Mouse (Mus musculus) midbrain, embryonic 13.5 days (tissue): ENCODE data around the gene Fads2. TPM values are rescaled to one million over a fixed set of nuclear protein-coding genes. Genes with fewer than 3 reads are reported as not detected.
A peak's percentile ranks its signal among the peaks of the same experiment; 100 is the strongest.

Source experiments
- ATAC-seq: fragments of 200-750 bp; cut with Nextera tagmentation; 2 replicates; pipeline ENCODE4 v1.8.0; 2017; ENCODE audit warnings: mild to moderate bottlenecking, moderate TSS enrichment, moderate library complexity
- H3K27ac ChIP-seq: fragments of 300-500 bp; sonication (generic); 2 replicates; pipeline ENCODE4 v1.5.1; 2015; ENCODE audit warnings: inconsistent platforms, mild to moderate bottlenecking, moderate library complexity
- H3K27me3 ChIP-seq: fragments of 300-500 bp; sonication (generic); 2 replicates; pipeline ENCODE4 v1.6.1; 2015; ENCODE audit warnings: mild to moderate bottlenecking, inconsistent platforms
- H3K36me3 ChIP-seq: fragments of 300-500 bp; sonication (generic); 2 replicates; pipeline ENCODE4 v1.6.1; 2015; ENCODE audit warnings: mild to moderate bottlenecking, inconsistent platforms
- H3K4me1 ChIP-seq: fragments of 300-500 bp; sonication (generic); replicated peaks from 2 replicates; pipeline ENCODE4 v1.6.1; 2015; ENCODE audit warnings: inconsistent platforms
- H3K4me2 ChIP-seq: fragments of 300-500 bp; sonication (generic); replicated peaks from 2 replicates; pipeline ENCODE4 v1.6.1; 2015; ENCODE audit warnings: moderate library complexity, mild to moderate bottlenecking, inconsistent platforms
- H3K4me3 ChIP-seq: fragments of 300-500 bp; sonication (generic); replicated peaks from 2 replicates; pipeline ENCODE4 v1.5.1; 2015; ENCODE audit warnings: mild to moderate bottlenecking, inconsistent platforms
- H3K9ac ChIP-seq: fragments of 300-500 bp; sonication (generic); replicated peaks from 2 replicates; pipeline ENCODE4 v1.6.1; 2015; ENCODE audit warnings: mild to moderate bottlenecking, inconsistent platforms
- H3K9me3 ChIP-seq: fragments of 300-500 bp; sonication (generic); 2 replicates; pipeline ENCODE4 v1.6.1; 2016; ENCODE audit warnings: mild to moderate bottlenecking, inconsistent platforms
- WGBS: fragments of 180-500 bp; shearing (Covaris S2); methylation state at CpG from one replicate; pipeline ENCODE4 v1.1.7; 2015; 5-methylcytosine and 5-hydroxymethylcytosine counted together
- polyA plus RNA-seq: library from polyadenylated mRNA; unstranded; fragments of >200 nt; fragmentation: Nextera tagmentation; extraction: Ambion mirVana; gene quantifications from 2 replicates; pipeline ENCODE4 v1.2.1, GENCODE M21; 2015

Fads2 gene
- polyA plus RNA-seq, 1 experiment from 2014 or later = 173 TPM

GRCm38 (mm10) chr19:10067701-10068100 lies 33.8 kb downstream of the Fads2 start:
- Histone ChIP-seq H3K9me3 (no peaks in the 10 kb centered on the region), H3K4me1 (0 out of 2 replicates have a peak, but pooled peaks cover 7% of the 10 kb centered on the region), H3K27ac (no peak overlapping the region), H3K4me2 (no peak overlapping the region), H3K4me3 (no peak overlapping the region), H3K9ac (no peak overlapping the region), H3K36me3 (peaks cover 100% of the 10 kb centered on the region), H3K27me3 (no peaks in the 10 kb centered on the region)
- 81% methylated on average over 7 of the region's 7 CpGs for WGBS
- no peak for ATAC-seq

GRCm38 (mm10) chr19:10066502-10066901 lies 35.0 kb downstream of the Fads2 start:
- H3K4me1 ChIP-seq = peaks cover 8% of the 10 kb centered on the region
- H3K9ac ChIP-seq = no peak overlapping the region
- H3K4me2 ChIP-seq = no peak overlapping the region
- ATAC-seq = no peak
- H3K27ac ChIP-seq = no peak overlapping the region
- WGBS = 97% methylated on average over 3 of the region's 3 CpGs
- no peaks in the 10 kb centered on the region for H3K27me3 ChIP-seq
- peaks cover 100% of the 10 kb centered on the region for H3K36me3 ChIP-seq
- H3K9me3 ChIP-seq = no peaks in the 10 kb centered on the region
- H3K4me3 ChIP-seq = no peak overlapping the region

- H3K4me2 ChIP-seq = no peak overlapping the region
- no peak overlapping the region for H3K9ac ChIP-seq
- no peak for ATAC-seq
- WGBS = 94% methylated on average over 4 of the region's 4 CpGs
- H3K36me3 ChIP-seq = peaks cover 100% of the 10 kb centered on the region
- no peaks in the 10 kb centered on the region for H3K27me3 ChIP-seq
- no peaks in the 10 kb centered on the region for H3K9me3 ChIP-seq
- no peak overlapping the region for H3K27ac ChIP-seq
- H3K4me1 ChIP-seq = peaks cover 9% of the 10 kb centered on the region
- H3K4me3 ChIP-seq = no peak overlapping the region
These were observed 35.4 kb downstream of the Fads2 start for GRCm38 (mm10) chr19:10066189-10066500.

GRCm38 (mm10) chr19:10065465-10066188 lies 35.9 kb downstream of the Fads2 start:
- no peaks in the 10 kb centered on the region for H3K27me3 ChIP-seq
- H3K4me3 ChIP-seq = no peak overlapping the region
- no peak overlapping the region for H3K4me2 ChIP-seq
- H3K9ac ChIP-seq = no peak overlapping the region
- ATAC-seq = no peak
- WGBS = 97% methylated on average over 5 of the region's 5 CpGs
- H3K36me3 ChIP-seq = peaks cover 95% of the 10 kb centered on the region
- peaks cover 14% of the 10 kb centered on the region for H3K4me1 ChIP-seq
- H3K27ac ChIP-seq = no peak overlapping the region
- H3K9me3 ChIP-seq = no peaks in the 10 kb centered on the region

- peaks cover 83% of the 10 kb centered on the region for H3K36me3 ChIP-seq
These were observed 37.2 kb downstream of the Fads2 start for GRCm38 (mm10) chr19:10064173-10065012.

GRCm38 (mm10) chr19:10062862-10063261 lies 38.7 kb downstream of the Fads2 start:
- Histone ChIP-seq H3K4me2 (no peak overlapping the region), H3K9ac (no peak overlapping the region), H3K9me3 (no peaks in the 10 kb centered on the region), H3K27me3 (no peaks in the 10 kb centered on the region), H3K27ac (no peak overlapping the region), H3K4me1 (peaks cover 15% of the 10 kb centered on the region), H3K4me3 (no peak overlapping the region), H3K36me3 (peaks cover 67% of the 10 kb centered on the region)
- 93% methylated on average over 5 of the region's 5 CpGs for WGBS
- ATAC-seq = no peak

More at GRCm38 (mm10) chr19:10064173-10065012, 37.2 kb downstream of the Fads2 start:
- ATAC-seq = no peak
- 81% methylated on average over 10 of the region's 10 CpGs for WGBS
- Histone ChIP-seq H3K4me3 (no peak overlapping the region), H3K27me3 (no peaks in the 10 kb centered on the region), H3K4me2 (no peak overlapping the region), H3K27ac (no peak overlapping the region), H3K4me1 (peaks cover 15% of the 10 kb centered on the region), H3K9me3 (no peaks in the 10 kb centered on the region), H3K9ac (no peak overlapping the region)

- ATAC-seq = no peak
- Histone ChIP-seq H3K9ac (no peak overlapping the region), H3K9me3 (no peaks in the 10 kb centered on the region), H3K4me2 (no peak overlapping the region), H3K4me1 (peaks cover 15% of the 10 kb centered on the region), H3K27ac (no peak overlapping the region), H3K27me3 (no peaks in the 10 kb centered on the region), H3K4me3 (no peak overlapping the region), H3K36me3 (peaks cover 62% of the 10 kb centered on the region)
- 94% methylated on average over 8 of the region's 8 CpGs for WGBS
These were observed 39.3 kb downstream of the Fads2 start for GRCm38 (mm10) chr19:10062292-10062691.

- Histone ChIP-seq H3K27me3 (no peaks in the 10 kb centered on the region), H3K4me1 (peaks cover 15% of the 10 kb centered on the region), H3K4me3 (no peak overlapping the region), H3K9ac (no peak overlapping the region), H3K36me3 (peaks cover 55% of the 10 kb centered on the region), H3K9me3 (no peaks in the 10 kb centered on the region), H3K4me2 (no peak overlapping the region), H3K27ac (peak overlapping the region; percentile 67; the same call in 1 of the 2 replicates)
- no peak for ATAC-seq
- 96% methylated on average over 2 of the region's 2 CpGs for WGBS
These were observed 39.9 kb downstream of the Fads2 start for GRCm38 (mm10) chr19:10061624-10062023.

GRCm38 (mm10) chr19:10060783-10061590 lies 40.6 kb downstream of the Fads2 start:
- Histone ChIP-seq H3K9ac (no peak overlapping the region), H3K36me3 (peaks cover 49% of the 10 kb centered on the region)

GRCm38 (mm10) chr19:10059911-10060567 lies 41.5 kb downstream of the Fads2 start:
- no peak overlapping the region for H3K9ac ChIP-seq
- ATAC-seq = peak; percentile 66
- no peaks in the 10 kb centered on the region for H3K27me3 ChIP-seq
- no peak overlapping the region for H3K4me3 ChIP-seq
- H3K9me3 ChIP-seq = no peaks in the 10 kb centered on the region
- H3K36me3 ChIP-seq = peaks cover 39% of the 10 kb centered on the region
- peak overlapping the region; percentile 67 for H3K27ac ChIP-seq
- H3K4me2 ChIP-seq = no peak overlapping the region
- peaks cover 15% of the 10 kb centered on the region for H3K4me1 ChIP-seq
- WGBS = 60% methylated on average over 10 of the region's 10 CpGs

More at GRCm38 (mm10) chr19:10060783-10061590, 40.6 kb downstream of the Fads2 start:
- Histone ChIP-seq H3K4me3 (no peak overlapping the region), H3K4me1 (peaks cover 15% of the 10 kb centered on the region), H3K27ac (peak overlapping the region; percentile 67), H3K4me2 (no peak overlapping the region), H3K9me3 (no peaks in the 10 kb centered on the region), H3K27me3 (no peaks in the 10 kb centered on the region)
- no peak for ATAC-seq
- WGBS = 54% methylated on average over 8 of the region's 8 CpGs

GRCm38 (mm10) chr19:10058876-10059427 lies 42.6 kb downstream of the Fads2 start:
- Histone ChIP-seq H3K9ac (no peak overlapping the region), H3K36me3 (peaks cover 31% of the 10 kb centered on the region), H3K4me1 (peaks cover 10% of the 10 kb centered on the region), H3K27ac (no peak overlapping the region), H3K9me3 (no peaks in the 10 kb centered on the region), H3K4me3 (no peak overlapping the region), H3K27me3 (no peaks in the 10 kb centered on the region), H3K4me2 (no peak overlapping the region)
- no peak for ATAC-seq
- 49% methylated on average over 9 of the region's 9 CpGs for WGBS
